8 mouse cellular contexts compared by ENCODE assay signal in the genomic region with DNA sequence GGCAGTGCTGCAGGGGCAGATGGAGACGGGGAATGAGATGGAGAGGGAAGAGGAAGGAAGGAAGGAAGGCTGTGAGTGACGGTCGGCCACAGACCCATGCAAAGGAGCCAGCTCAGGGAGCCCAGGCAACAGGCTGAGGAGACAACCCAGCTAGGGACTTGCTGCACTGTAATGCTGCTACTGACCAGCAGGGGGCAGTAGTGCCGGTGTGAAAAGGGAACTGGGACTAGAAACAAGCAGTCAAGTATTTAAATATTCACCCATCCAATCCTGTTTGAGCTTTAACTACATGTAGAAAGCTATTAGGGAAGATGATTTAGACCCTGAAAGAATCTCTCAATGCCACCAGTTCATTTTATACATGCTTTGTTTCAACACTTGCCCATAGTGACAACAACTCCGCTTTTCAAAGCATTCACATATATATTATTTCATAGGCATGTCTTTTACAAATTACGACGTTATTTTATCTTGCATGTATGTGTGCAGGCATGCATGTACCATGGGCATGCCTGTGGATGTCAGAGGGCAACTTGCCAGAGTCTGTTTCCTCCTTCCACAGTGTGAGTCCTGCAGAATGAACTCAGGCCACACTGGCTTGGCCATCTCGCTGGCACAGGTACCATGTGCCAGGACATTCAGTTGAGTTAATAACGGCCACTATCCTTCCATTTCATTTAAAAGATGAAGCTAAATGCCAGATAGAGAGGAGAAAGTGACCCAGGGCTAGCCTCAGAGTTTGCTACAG.
DNase-seq lines count a peak whose midpoint lies in the region; ATAC-seq lines count a peak whose summit lies in the region.

No protein-coding gene starts in this region.

- ATAC-seq in midbrain, embryonic 11.5 days (ENCODE audit: low FRiP score): peak; percentile 31; the same call in 1 of the 2 replicates
- ATAC-seq in midbrain, embryonic 15.5 days (replicated peaks): no peak

- H3K9me3 ChIP-seq in midbrain, embryonic 11.5 days (ENCODE audit: control insufficient read depth, low read length): no peaks in the 10 kb centered on the region
- H3K9me3 ChIP-seq in midbrain, embryonic 15.5 days: no peaks in the 10 kb centered on the region

- H3K9ac ChIP-seq in midbrain, embryonic 11.5 days (ENCODE audit: low read length): no peak overlapping the region
- H3K9ac ChIP-seq in midbrain, embryonic 15.5 days: no peak overlapping the region

- H3K4me3 ChIP-seq in midbrain, embryonic 11.5 days (ENCODE audit: low read depth, low read length): no peak overlapping the region
- no peak overlapping the region for H3K4me3 ChIP-seq in midbrain, embryonic 15.5 days

- DNase-seq in midbrain, embryonic 11.5 days (ENCODE audit: low spot score, missing footprints): peak; percentile 95
- DNase-seq in T-cell, adult 2 months (ENCODE audit: low spot score): peak; percentile 59
- peak; percentile 82 to 87 for DNase-seq in cerebellum, postnatal 4 days (ENCODE audit: low spot score in 2 of 2)
- DNase-seq in heart, postnatal 10 days: peak; percentile 69 to 86
- DNase-seq in left cerebral cortex, postnatal 36 days (ENCODE audit: low spot score in 2 of 2): peak; percentile 78 to 85
- DNase-seq in retina, postnatal 1 day: peak; percentile 83
- DNase-seq in yolk sac, embryonic 10.5 days (ENCODE audit: low spot score): peak; percentile 64

- intact Hi-C loops in heart, postnatal 10 days (cut with DNase I): loop anchor here (5.0 kb wide), 1 partner anchor 143 kb away; no protein-coding TSS in a partner anchor
- intact Hi-C loops in left cerebral cortex, postnatal 36 days (cut with DNase I): loop anchor here (5.0 kb wide), 2 partner anchors 43 to 58 kb away; no protein-coding TSS in a partner anchor

- H3K27ac ChIP-seq in midbrain, embryonic 11.5 days (ENCODE audit: low read depth, low read length): no peak overlapping the region
- no peak overlapping the region for H3K27ac ChIP-seq in midbrain, embryonic 15.5 days

- no peaks in the 10 kb centered on the region for H3K36me3 ChIP-seq in midbrain, embryonic 11.5 days (ENCODE audit: control insufficient read depth, insufficient read depth, low read length)
- H3K36me3 ChIP-seq in midbrain, embryonic 15.5 days (replicated peaks): no peaks in the 10 kb centered on the region

- H3K4me1 ChIP-seq in midbrain, embryonic 11.5 days (ENCODE audit: control insufficient read depth, insufficient read depth, low read length): no peaks in the 10 kb centered on the region
- peaks cover 20% of the 10 kb centered on the region for H3K4me1 ChIP-seq in midbrain, embryonic 15.5 days

- 61% methylated on average over 9 of the region's 9 CpGs for WGBS in midbrain, embryonic 11.5 days
- 57% methylated on average over 9 of the region's 9 CpGs for WGBS in midbrain, embryonic 15.5 days

- no peaks in the 10 kb centered on the region for H3K27me3 ChIP-seq in midbrain, embryonic 11.5 days (ENCODE audit: control insufficient read depth, insufficient read depth, low read length)
- no peaks in the 10 kb centered on the region for H3K27me3 ChIP-seq in midbrain, embryonic 15.5 days (replicated peaks)

- no peak overlapping the region for H3K4me2 ChIP-seq in midbrain, embryonic 11.5 days
- H3K4me2 ChIP-seq in midbrain, embryonic 15.5 days: no peak overlapping the region
